Mouse (Mus musculus) heart, postnatal 0 days (tissue): ENCODE data around the gene Hnrnpdl. TPM values are rescaled to one million over a fixed set of nuclear protein-coding genes. Genes with fewer than 3 reads are reported as not detected.

Experiments used
- ATAC-seq: fragments of 200-750 bp; cut with Nextera tagmentation; 2 replicates; pipeline ENCODE4 v1.8.0; 2017; ENCODE audit warnings: low read depth, moderate number of reproducible peaks, moderate library complexity; ENCODE audit not compliant: insufficient read depth
- DNase-seq: peaks from one replicate; pipeline ENCODE4 v3.0.0-alpha.2; 2016; ENCODE audit warnings: low spot score
- H3K27ac ChIP-seq: fragments of 300-500 bp; sonication (generic); 2 replicates; pipeline ENCODE4 v1.5.1; 2014; ENCODE audit warnings: low read depth, mild to moderate bottlenecking
- H3K27me3 ChIP-seq: fragments of 300-500 bp; sonication (generic); 2 replicates; pipeline ENCODE4 v1.6.1; 2014; ENCODE audit warnings: low read length, mixed read lengths; ENCODE audit not compliant: control insufficient read depth, insufficient read depth
- H3K36me3 ChIP-seq: fragments of 300-500 bp; sonication (generic); replicated peaks from 2 replicates; pipeline ENCODE4 v1.6.1; 2014; ENCODE audit warnings: low read length, mixed read lengths; ENCODE audit not compliant: control insufficient read depth, insufficient read depth
- H3K4me1 ChIP-seq: fragments of 300-500 bp; sonication (generic); 2 replicates; pipeline ENCODE4 v1.6.1; 2014; ENCODE audit warnings: antibody characterized with exemption; ENCODE audit not compliant: control insufficient read depth, insufficient read depth
- H3K4me2 ChIP-seq: fragments of 300-500 bp; sonication (generic); 2 replicates; pipeline ENCODE4 v1.6.1; 2014; ENCODE audit warnings: low read depth, mild to moderate bottlenecking, low read length, moderate library complexity
- H3K4me3 ChIP-seq: fragments of 300-500 bp; sonication (generic); 2 replicates; pipeline ENCODE4 v1.5.1; 2014; ENCODE audit warnings: low read depth, low read length
- H3K9ac ChIP-seq: fragments of 300-500 bp; sonication (generic); replicated peaks from 2 replicates; pipeline ENCODE4 v1.6.1; 2014; ENCODE audit warnings: low read depth, low read length, mixed read lengths
- H3K9me3 ChIP-seq: fragments of 300-500 bp; sonication (generic); replicated peaks from 2 replicates; pipeline ENCODE4 v1.6.1; 2016; ENCODE audit warnings: low read length; ENCODE audit not compliant: control insufficient read depth
- CTCF ChIP-seq: IDR thresholded peaks from 2 replicates; pipeline ENCODE4 v1.5.1; 2016; ENCODE audit warnings: antibody characterized with exemption, control low read depth, low read depth
- EP300 ChIP-seq: IDR thresholded peaks from 2 replicates; pipeline ENCODE4 v1.6.1; 2016; ENCODE audit warnings: antibody characterized with exemption, low read depth
- WGBS: fragments of 180-500 bp; shearing (Covaris S2); extraction: QIAGEN DNeasy Blood & Tissue Kit; methylation state at CpG from one replicate; pipeline ENCODE4 v1.1.7; 2014; 5-methylcytosine and 5-hydroxymethylcytosine counted together
- polyA plus RNA-seq: library from polyadenylated mRNA; unstranded; fragments of >200 nt; fragmentation: Nextera tagmentation; extraction: Ambion mirVana; gene quantifications from 2 replicates; pipeline ENCODE4 v1.2.1, GENCODE M21; 2015
- total RNA-seq: library from RNA; depleted of rRNA; stranded (reverse); fragments of >200 nt; gene quantifications from 2 replicates; pipeline ENCODE4 v1.2.3, GENCODE M21; 2014; ENCODE audit warnings: low replicate concordance

Gene Hnrnpdl
- total and polyA plus RNA-seq, 2 experiments from 2014 or later: 51.3 to 54.8 TPM

DNA sequence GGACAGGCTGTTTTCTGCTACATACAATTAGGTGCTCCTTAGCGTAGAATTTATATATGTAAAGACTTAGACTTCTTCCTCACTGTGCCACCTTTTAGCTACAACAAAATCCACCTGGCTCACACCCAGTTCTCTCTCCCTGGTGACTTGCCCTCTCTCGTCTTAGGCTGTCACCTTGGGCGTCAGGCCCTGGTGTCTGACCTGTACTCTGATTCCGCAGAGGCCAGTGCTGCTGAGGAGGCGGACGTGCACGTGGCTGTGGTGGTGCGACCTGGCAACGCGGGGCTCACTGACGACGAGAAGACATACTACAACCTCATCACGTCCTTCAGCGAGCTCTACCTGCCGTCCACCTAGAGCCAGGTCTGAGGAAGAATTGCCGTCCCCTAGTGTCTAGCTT is 28.1 kb upstream of the Hnrnpdl start:
- no peak overlapping the region for H3K9ac ChIP-seq
- H3K36me3 ChIP-seq: peaks cover 45% of the 10 kb centered on the region
- no peaks in the 10 kb centered on the region for H3K27me3 ChIP-seq
- 88% methylated on average over 16 of the region's 16 CpGs for WGBS
- TF ChIP-seq CTCF (no peak), EP300 (no peak)
- no peak overlapping the region for H3K4me2 ChIP-seq
- DNase-seq (no peak), ATAC-seq (no peak)
- no peak overlapping the region for H3K27ac ChIP-seq
- no peaks in the 10 kb centered on the region for H3K9me3 ChIP-seq
- no peaks in the 10 kb centered on the region for H3K4me1 ChIP-seq
- H3K4me3 ChIP-seq: no peak overlapping the region

DNA sequence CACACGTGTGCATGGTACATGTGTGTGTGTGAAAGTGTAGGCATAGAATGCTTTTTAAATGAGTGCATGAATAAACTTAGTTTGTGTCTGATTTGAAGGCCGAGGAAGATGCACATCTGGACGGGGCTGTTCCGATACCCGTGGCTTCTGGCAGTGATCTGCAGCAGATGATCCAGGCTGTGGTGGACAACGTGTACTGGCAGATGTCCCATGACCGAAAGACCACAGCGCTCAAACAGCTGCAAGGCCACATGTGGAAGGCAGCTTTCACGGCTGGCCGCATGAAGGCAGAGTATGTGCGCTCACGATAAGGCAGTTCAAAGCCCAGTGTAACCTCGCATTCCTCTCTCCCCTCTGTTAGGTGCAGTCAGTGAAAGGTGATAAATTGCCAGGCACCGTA is 21.4 kb upstream of the Hnrnpdl start:
- peaks cover 58% of the 10 kb centered on the region for H3K36me3 ChIP-seq
- peaks cover 2% of the 10 kb centered on the region; the same call in 1 of the 2 replicates for H3K4me1 ChIP-seq
- H3K9ac ChIP-seq: no peak overlapping the region
- H3K4me2 ChIP-seq: no peak overlapping the region
- H3K27me3 ChIP-seq: no peaks in the 10 kb centered on the region
- 96% methylated on average over 14 of the region's 14 CpGs for WGBS
- H3K27ac ChIP-seq: no peak overlapping the region
- no peaks in the 10 kb centered on the region for H3K9me3 ChIP-seq
- H3K4me3 ChIP-seq: no peak overlapping the region
- TF ChIP-seq EP300 (no peak), CTCF (no peak)
- DNase-seq: no peak
- ATAC-seq: no peak

- no peak for DNase-seq
- TF ChIP-seq CTCF (no peak), EP300 (no peak)
- Histone ChIP-seq H3K27me3 (no peaks in the 10 kb centered on the region), H3K9ac (no peak overlapping the region), H3K36me3 (peaks cover 50% of the 10 kb centered on the region), H3K9me3 (no peaks in the 10 kb centered on the region), H3K4me1 (peaks cover 18% of the 10 kb centered on the region), H3K4me3 (no peak overlapping the region), H3K4me2 (no peak overlapping the region), H3K27ac (no peak overlapping the region)
- ATAC-seq: no peak
- WGBS: 75% methylated on average over 6 of the region's 6 CpGs
Observed at GRCm38 (mm10) chr5:100059326-100059725, 19.9 kb upstream of the Hnrnpdl start.

DNA sequence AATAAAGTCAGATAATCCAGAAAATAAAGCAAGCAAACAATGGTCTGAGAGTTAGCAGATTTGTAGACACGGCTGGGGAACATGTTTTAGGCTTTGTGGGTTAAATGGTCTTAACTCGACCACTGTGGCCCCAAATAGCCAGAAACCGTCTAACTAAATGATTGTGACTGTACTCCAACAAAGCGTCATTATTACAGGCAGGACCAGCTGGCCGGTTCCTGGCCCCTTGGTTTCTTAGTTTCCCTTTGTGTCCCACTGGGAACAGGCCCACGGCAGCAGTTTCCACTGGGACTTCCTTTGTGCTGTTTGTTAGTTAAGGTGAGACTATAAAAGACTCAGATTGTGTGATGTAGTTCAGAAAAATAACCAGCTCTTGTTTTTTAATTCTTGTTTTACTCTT is 19.3 kb upstream of the Hnrnpdl start:
- WGBS: 67% methylated on average over 6 of the region's 6 CpGs
- peaks cover 22% of the 10 kb centered on the region for H3K4me1 ChIP-seq
- TF ChIP-seq CTCF (no peak), EP300 (no peak)
- H3K36me3 ChIP-seq: peaks cover 44% of the 10 kb centered on the region
- no peak overlapping the region for H3K4me2 ChIP-seq
- no peaks in the 10 kb centered on the region for H3K9me3 ChIP-seq
- H3K9ac ChIP-seq: no peak overlapping the region
- no peak for ATAC-seq
- no peak overlapping the region for H3K27ac ChIP-seq
- no peaks in the 10 kb centered on the region for H3K27me3 ChIP-seq
- no peak for DNase-seq
- no peak overlapping the region for H3K4me3 ChIP-seq

GRCm38 (mm10) chr5:100057461-100058209 is 18.2 kb upstream of the Hnrnpdl start:
- ATAC-seq: no peak
- no peak overlapping the region for H3K4me2 ChIP-seq

GRCm38 (mm10) chr5:100055866-100056369 is 16.5 kb upstream of the Hnrnpdl start:
- Histone ChIP-seq H3K9me3 (no peaks in the 10 kb centered on the region), H3K27ac (no peak overlapping the region), H3K4me2 (no peak overlapping the region), H3K4me3 (no peak overlapping the region), H3K27me3 (no peaks in the 10 kb centered on the region), H3K36me3 (peaks cover 18% of the 10 kb centered on the region), H3K9ac (no peak overlapping the region), H3K4me1 (peaks cover 22% of the 10 kb centered on the region)
- no peak for DNase-seq
- TF ChIP-seq CTCF (no peak), EP300 (no peak)
- ATAC-seq: no peak
- 39% methylated on average over 5 of the region's 5 CpGs for WGBS

More at GRCm38 (mm10) chr5:100057461-100058209, 18.2 kb upstream of the Hnrnpdl start:
- peaks cover 35% of the 10 kb centered on the region for H3K36me3 ChIP-seq
- no peaks in the 10 kb centered on the region for H3K9me3 ChIP-seq
- no peaks in the 10 kb centered on the region for H3K27me3 ChIP-seq
- H3K4me1 ChIP-seq: peaks cover 22% of the 10 kb centered on the region
- H3K27ac ChIP-seq: no peak overlapping the region
- WGBS: 78% methylated on average over 14 of the region's 15 CpGs
- no peak for DNase-seq
- H3K4me3 ChIP-seq: no peak overlapping the region
- no peak for TF ChIP-seq EP300
- TF ChIP-seq CTCF: no peak
- H3K9ac ChIP-seq: no peak overlapping the region
